Mouse (Mus musculus) limb, embryonic 14.5 days (tissue): ENCODE measurements at regions not wholly inside any gene's neighbourhood (a gene's known extent, or its start where the extent isn't known, plus 50 kb on each side); places are given as distances from the start of the nearest gene placed in this dataset.

ENCODE experiments used
- ATAC-seq: fragments of 200-750 bp; cut with Nextera tagmentation; 2 replicates; pipeline ENCODE4 v1.8.0; 2017; ENCODE audit warnings: low read depth, moderate number of reproducible peaks, moderate TSS enrichment; ENCODE audit not compliant: low FRiP score
- DNase-seq: peaks from one replicate; pipeline ENCODE4 v3.0.0-alpha.2; 2015; ENCODE audit warnings: low spot score
- H3K27ac ChIP-seq: fragments of 300-500 bp; sonication (generic); replicated peaks from 2 replicates; pipeline ENCODE4 v1.5.1; 2014; ENCODE audit warnings: low read depth, mild to moderate bottlenecking, low read length, moderate library complexity, mixed read lengths
- H3K27me3 ChIP-seq: fragments of 300-500 bp; sonication (generic); 2 replicates; pipeline ENCODE4 v1.6.1; 2014; ENCODE audit warnings: low read length, mixed read lengths; ENCODE audit not compliant: control insufficient read depth, insufficient read depth
- H3K36me3 ChIP-seq: fragments of 300-500 bp; sonication (generic); 2 replicates; pipeline ENCODE4 v1.6.1; 2014; ENCODE audit warnings: mild to moderate bottlenecking, low read length, moderate library complexity, mixed read lengths; ENCODE audit not compliant: control insufficient read depth, insufficient read depth
- H3K4me1 ChIP-seq: fragments of 300-500 bp; sonication (generic); 2 replicates; pipeline ENCODE4 v1.6.1; 2014; ENCODE audit warnings: antibody characterized with exemption, low read length, mixed read lengths; ENCODE audit not compliant: control insufficient read depth, insufficient read depth
- H3K4me2 ChIP-seq: fragments of 300-500 bp; sonication (generic); replicated peaks from 2 replicates; pipeline ENCODE4 v1.6.1; 2014; ENCODE audit warnings: low read depth, mild to moderate bottlenecking, low read length, moderate library complexity; ENCODE audit not compliant: severe bottlenecking
- H3K4me3 ChIP-seq: fragments of 300-500 bp; sonication (generic); replicated peaks from 2 replicates; pipeline ENCODE4 v1.5.1; 2014; ENCODE audit warnings: low read length
- H3K9ac ChIP-seq: fragments of 300-500 bp; sonication (generic); 2 replicates; pipeline ENCODE4 v1.6.1; 2014; ENCODE audit warnings: mild to moderate bottlenecking, low read depth, low read length, moderate library complexity; ENCODE audit not compliant: severe bottlenecking
- H3K9me3 ChIP-seq: fragments of 300-500 bp; sonication (generic); 2 replicates; pipeline ENCODE4 v1.6.1; 2016; ENCODE audit warnings: low read length; ENCODE audit not compliant: control insufficient read depth
- POLR2A ChIP-seq: fragments of 200-500 bp; IDR thresholded peaks from 2 replicates; pipeline ENCODE4 v1.8.0; 2012; ENCODE audit warnings: inconsistent platforms, mild to moderate bottlenecking, moderate library complexity, borderline replicate concordance; ENCODE audit not compliant: insufficient read depth, insufficient read length; ENCODE audit errors: extremely low read depth
- WGBS: fragments of 180-500 bp; shearing (Covaris S2); extraction: QIAGEN DNeasy Blood & Tissue Kit; methylation state at CpG from one replicate; pipeline ENCODE4 v1.1.7; 2014; 5-methylcytosine and 5-hydroxymethylcytosine counted together

GRCm38 (mm10) chr19:49375754-49376619, 1170.2 kb downstream of the Sorcs3 start:
- Histone ChIP-seq H3K36me3 (no peaks in the 10 kb centered on the region), H3K4me3 (no peak overlapping the region), H3K27me3 (no peaks in the 10 kb centered on the region), H3K9me3 (no peaks in the 10 kb centered on the region), H3K27ac (no peak overlapping the region), H3K4me2 (no peak overlapping the region), H3K4me1 (no peaks in the 10 kb centered on the region), H3K9ac (no peak overlapping the region)
- 48% methylated on average over 1 of the region's 1 CpGs for WGBS
- DNase-seq (no peak), ATAC-seq (no peak)
- TF ChIP-seq POLR2A: no peak

- no peak for DNase-seq
- no peaks in the 10 kb centered on the region for H3K27me3 ChIP-seq
These were observed 1173.8 kb downstream of the Sorcs3 start for GRCm38 (mm10) chr19:49379646-49380045.

GRCm38 (mm10) chr19:49396257-49396656, 1190.4 kb downstream of the Sorcs3 start:
- WGBS: 70% methylated on average over 2 of the region's 2 CpGs

More at GRCm38 (mm10) chr19:49379646-49380045, 1173.8 kb downstream of the Sorcs3 start:
- no peak overlapping the region for H3K4me2 ChIP-seq
- H3K9me3 ChIP-seq: no peaks in the 10 kb centered on the region
- H3K9ac ChIP-seq: no peak overlapping the region
- WGBS: 73% methylated on average over 3 of the region's 3 CpGs
- H3K27ac ChIP-seq: no peak overlapping the region
- ATAC-seq: no peak
- H3K36me3 ChIP-seq: no peaks in the 10 kb centered on the region
- H3K4me3 ChIP-seq: no peak overlapping the region
- H3K4me1 ChIP-seq: no peaks in the 10 kb centered on the region
- no peak for TF ChIP-seq POLR2A

GRCm38 (mm10) chr19:49415326-49415725, 1209.5 kb downstream of the Sorcs3 start:
- no peak for TF ChIP-seq POLR2A
- H3K36me3 ChIP-seq: no peaks in the 10 kb centered on the region
- H3K4me2 ChIP-seq: no peak overlapping the region
- ATAC-seq (no peak), DNase-seq (no peak)
- no peaks in the 10 kb centered on the region for H3K4me1 ChIP-seq
- H3K9me3 ChIP-seq: no peaks in the 10 kb centered on the region
- no peak overlapping the region for H3K27ac ChIP-seq
- H3K27me3 ChIP-seq: no peaks in the 10 kb centered on the region
- H3K9ac ChIP-seq: no peak overlapping the region
- 61% methylated on average over 2 of the region's 2 CpGs for WGBS
- no peak overlapping the region for H3K4me3 ChIP-seq

More at GRCm38 (mm10) chr19:49396257-49396656, 1190.4 kb downstream of the Sorcs3 start:
- Histone ChIP-seq H3K4me2 (no peak overlapping the region), H3K4me3 (no peak overlapping the region), H3K9ac (no peak overlapping the region), H3K27me3 (no peaks in the 10 kb centered on the region), H3K27ac (no peak overlapping the region), H3K9me3 (no peaks in the 10 kb centered on the region), H3K36me3 (no peaks in the 10 kb centered on the region), H3K4me1 (no peaks in the 10 kb centered on the region)
- ATAC-seq (no peak), DNase-seq (peak; percentile 9)
- no peak for TF ChIP-seq POLR2A

- ATAC-seq (peak; percentile 70), DNase-seq (peak; percentile 37)
- Histone ChIP-seq H3K27me3 (no peaks in the 10 kb centered on the region), H3K27ac (peak overlapping the region; percentile 33), H3K4me1 (peaks cover 5% of the 10 kb centered on the region; the same call in 1 of the 2 replicates), H3K4me2 (no peak overlapping the region), H3K9me3 (0 out of 2 replicates have a peak, but pooled peaks cover 6% of the 10 kb centered on the region), H3K4me3 (no peak overlapping the region), H3K36me3 (no peaks in the 10 kb centered on the region), H3K9ac (no peak overlapping the region)
- TF ChIP-seq POLR2A: no peak
- 43% methylated on average over 7 of the region's 7 CpGs for WGBS
These were observed 1217.5 kb downstream of the Sorcs3 start for GRCm38 (mm10) chr19:49423059-49423900.
